Mouse (Mus musculus): ENCODE results near the gene Itsn2. TPM values are rescaled to one million over a fixed set of nuclear protein-coding genes. Genes with fewer than 3 reads are reported as not detected.
"Not testable (repeated sequence)": the region's sequence is repeated elsewhere in the genome, so short reads cannot be mapped to it uniquely, and the experiment has no call there.

Itsn2 gene
- polyA plus RNA-seq, 1 experiment, result 0.84 TPM

DNA sequence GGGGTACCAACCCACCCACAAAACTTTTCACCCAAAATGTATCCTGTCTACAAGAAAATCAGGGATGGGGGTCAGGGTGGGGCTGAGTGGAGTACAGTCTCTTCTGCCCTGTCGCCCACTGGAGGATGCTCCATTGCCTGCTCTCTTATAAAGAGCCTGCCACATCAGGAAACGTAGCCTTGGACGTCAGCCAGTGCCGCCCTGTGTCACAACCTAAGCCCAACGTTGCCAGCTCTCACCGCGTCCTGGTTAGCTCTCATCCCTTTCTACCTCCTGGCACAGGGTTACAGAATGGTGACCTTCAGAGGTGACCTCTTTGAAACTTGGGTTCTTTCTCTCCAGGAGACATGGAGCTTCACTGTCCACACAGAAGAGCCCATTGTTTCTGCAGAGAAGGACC lies 148.4 kb downstream of the Itsn2 start:
- Histone ChIP-seq H3K27me3 (ENCODE audit: control insufficient read depth) (no peaks in the 10 kb centered on the region), H3K9me3 (ENCODE audit: control insufficient read depth, low read length) (no peaks in the 10 kb centered on the region), H3K4me3 (replicated peaks) (no peak overlapping the region), H3K4me1 (ENCODE audit: control insufficient read depth) (no peaks in the 10 kb centered on the region), H3K36me3 (ENCODE audit: control insufficient read depth) (no peaks in the 10 kb centered on the region)
- TF ChIP-seq TAL1 (IDR thresholded peaks at IDR 0.05; ENCODE audit: low read length), result no peak
- TF ChIP-seq GATA1 (IDR thresholded peaks at IDR 0.05; ENCODE audit: low read length), result no peak

GRCm38 (mm10) chr12:4742183-4742582 lies 149.7 kb downstream of the Itsn2 start:
- no peak overlapping the region for H3K4me3 ChIP-seq (replicated peaks)
- H3K4me1 ChIP-seq (ENCODE audit: control insufficient read depth), result no peaks in the 10 kb centered on the region
- no peaks in the 10 kb centered on the region for H3K36me3 ChIP-seq (ENCODE audit: control insufficient read depth)
- TF ChIP-seq GATA1 (IDR thresholded peaks at IDR 0.05; ENCODE audit: low read length), result no peak
- TF ChIP-seq TAL1 (IDR thresholded peaks at IDR 0.05; ENCODE audit: low read length), result no peak
- no peaks in the 10 kb centered on the region for H3K27me3 ChIP-seq (ENCODE audit: control insufficient read depth)
- no peaks in the 10 kb centered on the region for H3K9me3 ChIP-seq (ENCODE audit: control insufficient read depth, low read length)

DNA sequence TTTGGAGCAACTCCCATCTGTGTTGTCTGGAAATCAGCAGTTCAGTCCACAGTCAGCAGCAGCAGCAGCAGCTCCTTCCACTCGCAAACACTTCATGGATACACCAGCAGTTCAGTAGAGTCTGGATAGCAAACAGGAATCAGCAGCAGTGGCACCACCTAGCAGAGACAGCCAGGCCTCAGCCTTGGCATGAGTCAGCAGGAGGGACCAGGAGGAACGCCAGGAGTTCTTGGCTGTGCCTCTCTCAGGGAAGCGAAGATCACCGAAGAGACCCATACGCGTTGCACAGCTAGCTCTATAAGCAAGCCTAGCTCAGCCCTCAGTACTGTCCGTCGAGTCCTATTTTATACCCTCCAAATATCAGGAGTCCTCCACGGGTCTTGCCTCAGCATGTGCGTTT lies 152.0 kb downstream of the Itsn2 start:
- TF ChIP-seq TAL1 (IDR thresholded peaks at IDR 0.05; ENCODE audit: low read length), result no peak
- no peak for TF ChIP-seq GATA1 (IDR thresholded peaks at IDR 0.05; ENCODE audit: low read length)
- H3K9me3 ChIP-seq (ENCODE audit: control insufficient read depth, low read length), result no peaks in the 10 kb centered on the region
- no peaks in the 10 kb centered on the region for H3K36me3 ChIP-seq (ENCODE audit: control insufficient read depth)
- no peak overlapping the region for H3K4me3 ChIP-seq (replicated peaks)
- H3K27me3 ChIP-seq (ENCODE audit: control insufficient read depth), result no peaks in the 10 kb centered on the region
- no peaks in the 10 kb centered on the region for H3K4me1 ChIP-seq (ENCODE audit: control insufficient read depth)

- H3K4me1 ChIP-seq (ENCODE audit: control insufficient read depth); H3K4me3 ChIP-seq (replicated peaks); H3K27me3 ChIP-seq (ENCODE audit: control insufficient read depth); H3K9me3 ChIP-seq (ENCODE audit: control insufficient read depth, low read length); H3K36me3 ChIP-seq (ENCODE audit: control insufficient read depth): not testable (repeated sequence)
Measured at GRCm38 (mm10) chr12:4754451-4754850, 162.0 kb downstream of the Itsn2 start.

DNA sequence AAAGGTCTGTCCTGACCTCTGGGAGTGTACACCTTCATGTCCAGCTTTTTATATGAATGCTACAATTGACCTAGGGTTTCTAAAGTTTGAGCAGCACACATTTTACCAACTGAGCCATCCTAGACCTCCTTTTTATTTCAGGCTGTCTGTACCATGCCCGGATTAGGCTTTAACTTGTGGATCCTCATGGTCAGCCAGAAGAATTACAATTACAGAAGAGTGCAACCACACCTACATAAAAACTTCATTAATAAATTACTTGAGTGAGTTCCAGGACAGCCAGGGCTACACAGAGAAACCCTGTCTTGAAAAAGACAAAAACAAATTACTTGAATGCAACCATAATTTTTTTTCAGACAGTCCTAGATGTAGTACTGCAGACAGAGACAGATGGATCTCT lies 164.6 kb downstream of the Itsn2 start:
- H3K9me3 ChIP-seq (ENCODE audit: control insufficient read depth, low read length), result no peaks in the 10 kb centered on the region
- H3K36me3 ChIP-seq (ENCODE audit: control insufficient read depth), result no peaks in the 10 kb centered on the region
- no peaks in the 10 kb centered on the region for H3K4me1 ChIP-seq (ENCODE audit: control insufficient read depth)
- H3K27me3 ChIP-seq (ENCODE audit: control insufficient read depth), result no peaks in the 10 kb centered on the region
- H3K4me3 ChIP-seq (replicated peaks), result no peak overlapping the region
- no peak for TF ChIP-seq TAL1 (IDR thresholded peaks at IDR 0.05; ENCODE audit: low read length)
- no peak for TF ChIP-seq GATA1 (IDR thresholded peaks at IDR 0.05; ENCODE audit: low read length)

Other genes starting within 250 kb of the Itsn2 start
- 0.04 and 0.07 TPM in 2 replicates for gene Ncoa1, start 115.5 kb upstream of the Itsn2 start, polyA plus RNA-seq (2012)
- gene Gm3625, start 289 bp downstream of the Itsn2 start, polyA plus RNA-seq (2012), result not detected in 2 replicates
- gene Fam228a, start 145.8 kb downstream of the Itsn2 start, polyA plus RNA-seq (2012), result not detected in 2 replicates
- not detected in 2 replicates for gene Pfn4, start 176.4 kb downstream of the Itsn2 start, polyA plus RNA-seq (2012)
- 0.01 and 0.02 TPM in 2 replicates for gene Fam228b, start 176.6 kb downstream of the Itsn2 start, polyA plus RNA-seq (2012)
- gene Sf3b6, start 224.9 kb downstream of the Itsn2 start, polyA plus RNA-seq (2012), result 0.51 and 0.52 TPM in 2 replicates
- 0.04 TPM in 1 of 2 replicates, not detected in the other for gene Fkbp1b, start 249.0 kb downstream of the Itsn2 start, polyA plus RNA-seq (2012)

Data from erythroblast, embryonic 14.5 days (primary cell).